Mouse (Mus musculus) bone marrow, adult 2 months (tissue): Measurements from ENCODE around the gene Gm14685.
"Not testable (repeated sequence)": the region's sequence is repeated elsewhere in the genome, so short reads cannot be mapped to it uniquely, and the experiment has no call there.

ENCODE experiments used
- CTCF ChIP-seq: fragments of 200-500 bp; IDR thresholded peaks from 2 replicates; pipeline ENCODE4 v1.5.1; 2011; ENCODE audit warnings: low read length, control low read depth; ENCODE audit not compliant: control insufficient read depth, insufficient read depth
- POLR2A ChIP-seq: fragments of 200-500 bp; IDR thresholded peaks from 2 replicates; pipeline ENCODE4 v1.6.1; 2011; ENCODE audit warnings: low read depth, mild to moderate bottlenecking, control low read depth, low read length, borderline replicate concordance; ENCODE audit not compliant: control insufficient read depth

DNA sequence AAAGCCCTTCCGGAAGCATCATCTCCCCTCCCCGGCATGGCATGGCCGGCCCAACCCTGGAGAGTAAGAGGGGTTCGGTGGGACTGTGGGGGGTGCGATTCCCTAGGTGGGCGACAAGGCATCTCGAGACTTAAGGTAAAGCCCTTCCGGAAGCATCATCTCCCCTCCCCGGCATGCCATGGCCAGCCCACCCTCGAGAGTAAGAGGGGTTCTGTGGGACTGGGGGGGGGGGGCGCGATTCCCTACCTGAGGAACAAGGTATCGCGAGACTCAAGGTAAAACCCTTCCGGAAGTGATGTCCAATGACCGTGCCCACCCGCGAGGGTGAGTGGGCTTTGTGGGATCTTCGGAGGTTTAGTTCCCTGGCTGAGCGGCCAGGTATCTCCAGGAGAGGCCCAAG lies 31.6 kb downstream of the Gm14685 start, which contains the start of gene Xlr5b:
- TF ChIP-seq POLR2A, CTCF: not testable (repeated sequence)
